Mouse (Mus musculus) heart, embryonic 14.5 days (tissue): ENCODE data around the gene Rft1. TPM values are rescaled to one million over a fixed set of nuclear protein-coding genes. Genes with fewer than 3 reads are reported as not detected.
A peak's percentile ranks its signal among the peaks of the same experiment; 100 is the strongest.
"Not testable (repeated sequence)": the region's sequence is repeated elsewhere in the genome, so short reads cannot be mapped to it uniquely, and the experiment has no call there.

Source experiments
- ATAC-seq: fragments of 200-750 bp; cut with Nextera tagmentation; 2 replicates; pipeline ENCODE4 v1.8.0; 2017; ENCODE audit warnings: low read depth, moderate TSS enrichment; ENCODE audit not compliant: insufficient number of reproducible peaks, insufficient read depth, low FRiP score
- H3K27ac ChIP-seq, 2 experiments: fragments of 200-500 bp in 1 of 2; fragments of 300-500 bp in 1 of 2; sonication (generic) in 1 of 2; replicated peaks in 1 of 2; 2 replicates each; pipeline ENCODE4 v1.5.1; 2012 to 2014; ENCODE audit warnings: low read depth in 2 of 2, low read length in 2 of 2, control low read depth in 1 of 2, mild to moderate bottlenecking in 1 of 2, mixed read lengths in 1 of 2; ENCODE audit not compliant: control insufficient read depth in 1 of 2, insufficient read depth in 1 of 2
- H3K27me3 ChIP-seq: fragments of 300-500 bp; sonication (generic); 2 replicates; pipeline ENCODE4 v1.6.1; 2014; ENCODE audit warnings: mild to moderate bottlenecking, low read length, control low read depth; ENCODE audit not compliant: control insufficient read depth, insufficient read depth
- H3K36me3 ChIP-seq: fragments of 300-500 bp; sonication (generic); 2 replicates; pipeline ENCODE4 v1.6.1; 2014; ENCODE audit warnings: mild to moderate bottlenecking, control low read depth, low read length, mixed read lengths; ENCODE audit not compliant: control insufficient read depth, insufficient read depth
- H3K4me1 ChIP-seq, 2 experiments: fragments of 200-500 bp in 1 of 2; fragments of 300-500 bp in 1 of 2; sonication (generic) in 1 of 2; 2 replicates each; pipeline ENCODE4 v1.6.1; 2012 to 2014; ENCODE audit warnings: low read length in 2 of 2, control low read depth in 1 of 2, mixed read lengths in 1 of 2; ENCODE audit not compliant: control insufficient read depth in 2 of 2, insufficient read depth in 2 of 2
- H3K4me2 ChIP-seq: fragments of 300-500 bp; sonication (generic); 2 replicates; pipeline ENCODE4 v1.6.1; 2014; ENCODE audit warnings: mild to moderate bottlenecking, low read length
- H3K4me3 ChIP-seq, 2 experiments: fragments of 200-500 bp in 1 of 2; fragments of 300-500 bp in 1 of 2; sonication (generic) in 1 of 2; 2 replicates each; pipeline ENCODE4 v1.5.1; 2012 to 2014; ENCODE audit warnings: low read length in 2 of 2, mild to moderate bottlenecking in 2 of 2, control low read depth in 1 of 2, low read depth in 1 of 2, moderate library complexity in 1 of 2; ENCODE audit not compliant: control insufficient read depth in 1 of 2, insufficient read depth in 1 of 2
- H3K9ac ChIP-seq: fragments of 300-500 bp; sonication (generic); 2 replicates; pipeline ENCODE4 v1.6.1; 2014; ENCODE audit warnings: mild to moderate bottlenecking, low read length
- H3K9me3 ChIP-seq: fragments of 300-500 bp; sonication (generic); 2 replicates; pipeline ENCODE4 v1.6.1; 2016; ENCODE audit warnings: low read length, control low read depth; ENCODE audit not compliant: control insufficient read depth
- WGBS: fragments of 180-500 bp; shearing (Covaris S2); extraction: QIAGEN DNeasy Blood & Tissue Kit; methylation state at CpG from one replicate; pipeline ENCODE4 v1.1.7; 2014; 5-methylcytosine and 5-hydroxymethylcytosine counted together
- polyA plus RNA-seq: library from polyadenylated mRNA; unstranded; fragments of >200 nt; fragmentation: Nextera tagmentation; extraction: Ambion mirVana; gene quantifications from 2 replicates; pipeline ENCODE4 v1.2.1, GENCODE M21; 2014

Gene Rft1
- polyA plus RNA-seq, 1 experiment from 2014 or later = 11.8 TPM

GRCm38 (mm10) chr14:30715618-30716050 lies 61.5 kb downstream of the Rft1 start:
- Histone ChIP-seq H3K4me1 (peaks cover 0 to 8% of the 10 kb centered on the region in 2 experiments; a peak in 1 of 4 replicates), H3K4me3 (peak overlapping the region; percentile 91 to 99), H3K27ac (peak overlapping the region; percentile 71 to 82), H3K36me3 (no peaks in the 10 kb centered on the region), H3K9ac (peak overlapping the region; percentile 79), H3K27me3 (0 out of 2 replicates have a peak, but pooled peaks cover 4% of the 10 kb centered on the region), H3K4me2 (peak overlapping the region; percentile 93), H3K9me3 (no peaks in the 10 kb centered on the region)
- ATAC-seq = peak; percentile 78
- WGBS = under 1% methylated on average over 56 of the region's 68 CpGs

GRCm38 (mm10) chr14:30716051-30716952 lies 62.1 kb downstream of the Rft1 start:
- H3K9me3 ChIP-seq = no peaks in the 10 kb centered on the region
- peak overlapping the region; percentile 91 to 99 for H3K4me3 ChIP-seq
- peak; percentile 64 for ATAC-seq
- WGBS = under 1% methylated on average over 79 of the region's 106 CpGs
- peak overlapping the region; percentile 79 for H3K9ac ChIP-seq
- H3K27me3 ChIP-seq = 0 out of 2 replicates have a peak, but pooled peaks cover 4% of the 10 kb centered on the region
- H3K36me3 ChIP-seq = no peaks in the 10 kb centered on the region
- H3K27ac ChIP-seq = peak overlapping the region; percentile 71 to 82
- H3K4me2 ChIP-seq = peak overlapping the region; percentile 93
- peaks cover 0 to 8% of the 10 kb centered on the region in 2 experiments; a peak in 1 of 4 replicates for H3K4me1 ChIP-seq

DNA sequence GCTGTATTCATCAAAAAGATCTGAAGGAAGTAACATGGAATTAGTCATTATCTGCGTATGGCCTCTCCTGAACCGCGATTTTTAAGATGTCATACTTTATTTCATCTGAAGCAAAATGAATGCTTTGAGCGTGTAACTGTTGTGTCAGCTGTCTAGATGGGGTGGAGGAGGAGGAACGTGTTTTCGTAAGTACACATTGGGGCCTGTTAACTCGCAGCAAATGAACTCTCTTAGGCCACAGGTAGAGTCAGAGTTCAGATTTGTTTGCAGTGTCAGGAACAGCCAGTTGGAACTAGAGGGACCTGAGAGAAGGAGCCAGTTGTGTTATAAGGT lies 62.8 kb downstream of the Rft1 start:
- H3K9ac ChIP-seq = peak overlapping the region; percentile 79
- H3K36me3 ChIP-seq = no peaks in the 10 kb centered on the region
- peaks cover 0 to 8% of the 10 kb centered on the region in 2 experiments; a peak in 1 of 4 replicates for H3K4me1 ChIP-seq
- H3K9me3 ChIP-seq = no peaks in the 10 kb centered on the region
- no peak for ATAC-seq
- 14% methylated on average over 7 of the region's 7 CpGs for WGBS
- 0 out of 2 replicates have a peak, but pooled peaks cover 4% of the 10 kb centered on the region for H3K27me3 ChIP-seq
- peak overlapping the region; percentile 93 for H3K4me2 ChIP-seq
- H3K27ac ChIP-seq = no peak overlapping the region
- H3K4me3 ChIP-seq = peak overlapping the region; percentile 91 to 99

DNA sequence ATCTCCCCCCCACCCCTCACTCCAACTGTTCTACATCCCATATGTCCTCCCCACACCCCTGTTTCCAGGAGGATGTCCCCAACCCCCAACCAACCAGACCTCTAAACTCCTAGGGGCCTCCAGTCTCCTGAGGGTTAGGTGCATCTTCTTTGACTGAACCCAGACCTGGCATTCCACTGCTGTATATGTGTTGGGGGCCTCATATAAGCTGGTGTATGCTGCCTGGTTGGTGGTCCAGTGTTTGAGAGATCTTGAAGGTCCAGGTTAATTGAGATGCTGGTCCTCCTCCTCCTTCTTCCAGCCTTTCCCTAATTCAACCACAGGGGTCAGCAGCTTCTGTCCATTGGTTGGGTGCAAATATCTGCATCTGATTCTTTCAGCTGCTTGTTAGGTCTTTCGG lies 64.5 kb downstream of the Rft1 start:
- not testable (repeated sequence) for H3K27me3 ChIP-seq, H3K9me3 ChIP-seq, H3K36me3 ChIP-seq, H3K27ac ChIP-seq, H3K4me3 ChIP-seq, H3K4me1 ChIP-seq, H3K9ac ChIP-seq, H3K4me2 ChIP-seq, ATAC-seq
- WGBS = 100% methylated on average over 1 of the region's 1 CpGs

DNA sequence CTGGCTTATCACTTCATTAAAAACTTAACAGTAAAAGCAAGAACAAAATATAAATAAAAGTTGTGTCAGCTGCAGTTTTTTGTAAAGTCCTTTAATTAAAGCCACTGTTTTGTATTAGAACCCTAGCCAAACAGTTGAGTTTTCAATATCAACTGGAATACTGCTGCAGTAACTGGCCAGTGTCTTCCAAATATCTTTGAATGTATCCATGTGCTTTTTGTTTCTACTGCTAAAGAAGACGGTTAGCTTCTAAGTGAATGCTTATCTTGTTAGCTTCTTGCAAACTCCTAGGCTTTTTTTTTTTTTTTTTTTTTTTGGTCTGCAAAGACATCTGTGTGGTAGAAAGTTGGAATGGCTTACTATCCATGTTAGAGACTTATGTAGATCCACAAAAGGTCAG lies 65.4 kb downstream of the Rft1 start:
- Histone ChIP-seq H3K4me2 (no peak overlapping the region), H3K36me3 (no peaks in the 10 kb centered on the region), H3K4me1 (peaks cover 0 to 8% of the 10 kb centered on the region in 2 experiments; a peak in 1 of 4 replicates), H3K4me3 (no peak overlapping the region), H3K9ac (no peak overlapping the region), H3K9me3 (no peaks in the 10 kb centered on the region), H3K27me3 (no peaks in the 10 kb centered on the region), H3K27ac (no peak overlapping the region)
- no peak for ATAC-seq
- WGBS = 60% methylated on average over 1 of the region's 1 CpGs

GRCm38 (mm10) chr14:30721850-30722249 lies 67.7 kb downstream of the Rft1 start:
- no peak for ATAC-seq
- H3K9me3 ChIP-seq = no peaks in the 10 kb centered on the region
- 76% methylated on average over 1 of the region's 1 CpGs for WGBS

GRCm38 (mm10) chr14:30722406-30722805 lies 68.2 kb downstream of the Rft1 start:
- 71% methylated on average over 5 of the region's 5 CpGs for WGBS
- no peak overlapping the region for H3K4me3 ChIP-seq
- H3K9ac ChIP-seq = no peak overlapping the region
- H3K27me3 ChIP-seq = no peaks in the 10 kb centered on the region
- 0 out of 4 replicates have a peak, but pooled peaks cover 0 to 2% of the 10 kb centered on the region in 2 experiments for H3K4me1 ChIP-seq
- no peak for ATAC-seq
- H3K36me3 ChIP-seq = no peaks in the 10 kb centered on the region
- no peak overlapping the region for H3K4me2 ChIP-seq
- no peaks in the 10 kb centered on the region for H3K9me3 ChIP-seq
- H3K27ac ChIP-seq = no peak overlapping the region

More at GRCm38 (mm10) chr14:30721850-30722249, 67.7 kb downstream of the Rft1 start:
- Histone ChIP-seq H3K36me3 (no peaks in the 10 kb centered on the region), H3K4me1 (peaks cover 0 to 5% of the 10 kb centered on the region in 2 experiments; a peak in 1 of 4 replicates), H3K27ac (no peak overlapping the region), H3K27me3 (no peaks in the 10 kb centered on the region), H3K9ac (no peak overlapping the region), H3K4me2 (no peak overlapping the region), H3K4me3 (no peak overlapping the region)
